Mouse (Mus musculus) left cerebral cortex, adult 8-10 months (tissue): ENCODE measurements around the gene Lars2. TPM values are rescaled to one million over a fixed set of nuclear protein-coding genes. Genes with fewer than 3 reads are reported as not detected.

Source experiments
- DNase-seq, 2 experiments: peaks; one replicate each; pipeline ENCODE4 v3.0.0; 2022; ENCODE audit warnings: low spot score in 2 of 2
- total RNA-seq, 4 experiments: library from RNA; stranded (reverse); gene quantifications; 2 replicates each; pipeline ENCODE4 v1.2.4; 2022

The Lars2 gene
- total RNA-seq, 4 experiments from 2014 or later = 48.7 to 105 (median 76.9) TPM

GRCm38 (mm10) chr9:123506270-123507146 lies 139.8 kb downstream of the Lars2 start:
- DNase-seq = no peak

GRCm38 (mm10) chr9:123507380-123507779 lies 140.7 kb downstream of the Lars2 start:
- DNase-seq = no peak

- DNase-seq = no peak
Observed at GRCm38 (mm10) chr9:123508986-123509385, 142.3 kb downstream of the Lars2 start.

GRCm38 (mm10) chr9:123509638-123510604 lies 143.2 kb downstream of the Lars2 start:
- DNase-seq = peak in 1 of 2 experiments; percentile 62

GRCm38 (mm10) chr9:123510926-123511325 lies 144.2 kb downstream of the Lars2 start:
- no peak for DNase-seq

Other genes starting within 250 kb of the Lars2 start
- 1 to 10 TPM; 2.3 to 3.9 (median 2.7) TPM for gene Clec3b, start 216.0 kb upstream of the Lars2 start, total RNA-seq
- under 1 TPM; 0.11 to 0.44 (median 0.21) TPM for gene Cdcp1, start 150.9 kb upstream of the Lars2 start, total RNA-seq
- gene Tmem158, start 106.2 kb upstream of the Lars2 start, total RNA-seq = 10 to 100 TPM; 73.6 to 80.0 (median 74.8) TPM
- 10 to 100 TPM in 1 of 4 experiments, 1 to 10 TPM in 3; 7.7 to 10.1 (median 8.0) TPM for gene Limd1, start 111.8 kb downstream of the Lars2 start, total RNA-seq
- gene Sacm1l, start 162.8 kb downstream of the Lars2 start, total RNA-seq = 10 to 100 TPM; 60.6 to 65.9 (median 62.7) TPM